Mouse (Mus musculus) thymus, adult 2 months (tissue): ENCODE measurements around the gene Srsf4.

Source experiments
- CTCF ChIP-seq: fragments of 200-500 bp; IDR thresholded peaks from 2 replicates; pipeline ENCODE4 v1.5.1; 2012; ENCODE audit warnings: mild to moderate bottlenecking, control low read depth, low read length, moderate library complexity, borderline replicate concordance; ENCODE audit not compliant: control insufficient read depth, poor library complexity, insufficient read depth; ENCODE audit errors: extremely low read depth
- POLR2A ChIP-seq: fragments of 200-500 bp; IDR thresholded peaks from 2 replicates; pipeline ENCODE4 v1.6.1; 2012; ENCODE audit warnings: mild to moderate bottlenecking, low read length, control low read depth, moderate library complexity; ENCODE audit not compliant: control insufficient read depth, poor library complexity, insufficient read depth; ENCODE audit errors: extremely low read depth

- no peak for TF ChIP-seq CTCF
- no peak for TF ChIP-seq POLR2A
Measured at GRCm38 (mm10) chr4:131920141-131920594, 46.8 kb downstream of the Srsf4 start.
